Mouse (Mus musculus): ENCODE data around the gene Snd1.

Snd1 gene

DNA sequence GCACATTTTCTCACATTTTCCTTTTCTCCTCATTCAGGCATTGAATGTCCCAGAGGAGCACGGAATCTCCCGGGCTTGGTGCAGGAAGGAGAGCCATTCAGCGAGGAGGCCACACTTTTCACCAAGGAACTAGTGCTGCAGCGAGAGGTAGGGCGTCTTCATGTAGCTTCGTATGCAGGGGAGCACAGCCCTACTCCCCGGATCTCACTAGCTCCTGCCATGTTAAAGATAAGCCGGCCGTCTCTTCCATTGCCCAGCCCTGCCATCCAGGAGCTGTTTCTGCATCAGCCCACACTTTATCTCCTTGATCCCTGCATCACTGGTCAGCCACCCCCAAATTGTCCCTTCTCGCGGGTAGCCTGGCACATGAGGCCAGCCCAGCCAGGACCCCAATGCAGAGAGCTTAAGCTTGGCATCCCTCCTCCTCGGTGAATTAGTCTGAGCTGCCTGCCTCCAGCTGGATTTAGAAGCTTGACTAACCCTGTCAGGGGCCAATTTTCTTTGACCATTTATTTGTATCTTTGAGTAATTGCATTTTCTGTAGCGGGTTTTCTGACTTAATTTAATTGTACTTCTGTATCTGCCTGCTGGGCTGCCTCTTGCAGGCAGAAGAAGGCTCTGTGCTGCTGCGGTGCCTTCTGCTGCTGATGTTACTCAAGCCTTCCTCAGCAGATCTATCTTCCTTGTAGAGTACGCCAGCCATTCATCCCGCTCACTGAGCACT lies 321.0 kb downstream of the Snd1 start:
- CTCF ChIA-PET = no interaction called here

DNA sequence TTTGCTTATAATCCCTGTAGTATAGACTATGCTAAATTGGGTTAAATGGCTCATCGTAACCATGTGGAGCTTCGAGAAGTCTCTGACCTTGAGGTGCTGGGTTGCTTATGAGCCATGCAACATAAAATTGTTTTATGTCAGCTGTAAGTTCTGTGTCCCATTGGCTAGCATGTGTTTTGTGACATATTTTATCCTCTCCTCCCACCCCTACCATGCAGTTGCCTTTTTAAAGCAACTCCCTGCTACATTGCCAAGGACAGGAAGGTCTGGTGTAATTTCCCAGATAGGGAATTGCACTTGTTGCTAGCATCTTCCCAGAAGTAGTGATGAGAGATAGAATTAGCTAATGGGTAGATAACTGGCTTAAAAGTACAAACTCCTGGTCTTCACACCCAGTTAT lies 324.9 kb downstream of the Snd1 start:
- CTCF ChIA-PET = no interaction called here

DNA sequence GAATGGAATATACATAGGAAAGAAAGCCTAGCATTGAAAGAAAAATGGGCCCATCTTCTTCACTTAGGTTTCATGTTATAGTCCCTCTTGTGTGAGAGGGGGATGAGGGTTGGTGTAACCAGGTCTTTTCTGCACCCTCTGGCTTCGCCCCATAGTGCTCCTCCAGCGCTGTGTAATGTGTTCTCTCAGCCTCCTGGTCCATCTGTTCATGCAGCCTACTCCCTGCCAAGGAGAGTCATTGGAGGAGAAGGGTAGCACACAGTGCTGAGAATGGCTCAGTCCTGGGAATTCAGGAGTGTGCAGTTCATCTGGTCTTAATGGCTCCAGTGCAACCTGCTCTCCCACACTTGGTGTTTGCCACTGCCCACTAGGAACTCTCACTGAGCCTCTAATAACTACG lies 326.0 kb downstream of the Snd1 start:
- CTCF ChIA-PET = no interaction called here

DNA sequence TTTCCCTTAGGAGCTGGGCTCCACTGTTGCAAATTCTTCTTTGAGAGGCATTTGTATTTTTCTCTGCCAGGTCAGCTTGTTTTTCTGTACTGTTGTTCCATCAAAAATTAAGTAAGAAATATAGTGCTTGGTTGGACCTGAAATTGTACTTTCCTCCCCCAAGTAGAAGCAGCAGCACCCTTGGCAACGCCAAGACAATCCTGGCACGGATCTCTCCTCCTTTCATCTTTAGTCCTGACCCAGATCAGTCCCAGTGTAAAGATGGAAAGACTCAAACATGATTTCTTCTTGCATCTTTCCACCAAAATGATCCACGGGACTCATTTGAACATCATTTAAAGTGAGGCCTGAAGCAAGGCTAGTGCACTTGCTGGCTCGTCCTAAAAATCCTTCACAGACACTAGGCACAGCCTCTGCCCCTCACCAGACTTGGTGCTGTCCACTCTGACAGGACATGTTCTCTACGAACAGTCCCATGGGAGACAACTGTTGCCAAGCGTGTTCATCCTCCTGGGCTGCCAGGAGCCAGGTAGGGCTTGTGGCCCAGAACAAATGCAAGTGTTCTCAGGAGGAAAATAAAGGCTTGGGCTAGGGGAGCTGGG lies 328.8 kb downstream of the Snd1 start:
- CTCF ChIA-PET = interaction anchor here (1.0 kb wide), 1 partner anchor 272 kb away, joined by 3 read pairs; no protein-coding TSS in a partner anchor

DNA sequence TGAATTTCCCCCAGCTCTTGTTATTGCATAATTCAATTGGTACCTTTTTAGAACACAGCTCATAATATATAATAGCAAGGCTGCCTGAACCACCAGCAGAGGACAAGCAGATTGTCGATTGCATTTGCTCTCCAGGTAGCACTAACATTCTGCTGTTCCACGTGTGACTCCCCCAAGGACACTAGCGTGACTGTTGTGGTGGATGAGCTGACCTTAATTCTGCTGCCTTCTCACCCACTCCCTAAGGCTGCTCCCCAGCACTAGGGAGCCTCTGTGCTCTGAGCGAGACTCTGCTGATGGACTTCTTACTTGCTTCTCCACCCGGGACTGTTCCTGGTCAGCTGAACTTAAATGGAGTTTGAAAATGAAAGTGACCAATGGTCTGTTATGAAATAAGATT lies 329.8 kb downstream of the Snd1 start:
- CTCF ChIA-PET = interaction anchor here (1.0 kb wide), 1 partner anchor 273 kb away, joined by 3 read pairs; no protein-coding TSS in a partner anchor

DNA sequence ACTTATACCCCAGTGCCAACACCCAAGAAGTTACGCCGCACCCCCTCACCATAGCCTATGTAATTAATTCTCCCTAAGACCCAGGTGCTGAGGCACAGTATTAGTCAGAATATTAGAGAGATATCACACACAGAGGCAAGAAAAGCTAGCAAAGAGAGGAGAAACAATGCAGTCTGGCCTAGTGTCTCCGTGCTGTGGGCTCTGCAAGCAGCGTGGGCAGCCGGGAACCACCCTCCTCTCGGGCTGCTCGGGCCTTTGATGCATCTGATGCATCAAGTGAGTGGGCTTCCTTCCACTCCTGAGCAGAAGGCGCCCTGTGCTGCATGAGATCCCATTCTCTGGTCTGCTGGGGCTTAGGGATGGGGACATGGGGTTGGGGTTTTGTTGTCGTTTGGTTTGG lies 338.1 kb downstream of the Snd1 start:
- CTCF ChIA-PET = no interaction called here

DNA sequence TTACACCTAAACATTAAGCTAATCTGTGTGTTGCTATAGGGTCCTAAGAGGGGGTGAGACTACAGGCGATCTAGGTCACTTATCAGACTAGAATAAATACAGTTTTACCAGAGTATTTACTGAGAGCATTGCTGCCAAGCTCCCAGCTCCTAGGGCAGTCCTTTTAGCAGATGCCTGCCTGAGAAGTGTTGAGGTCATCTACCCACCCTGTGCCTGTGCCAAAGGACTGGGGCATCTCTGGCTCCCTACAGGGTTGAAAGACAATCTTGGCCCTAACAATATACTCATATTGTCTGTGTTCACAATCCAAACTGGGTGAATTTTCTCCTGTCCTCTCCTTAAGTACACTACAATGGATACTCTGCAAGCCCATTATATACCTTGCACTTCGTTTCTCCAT lies 340.0 kb downstream of the Snd1 start:
- CTCF ChIA-PET = no interaction called here

DNA sequence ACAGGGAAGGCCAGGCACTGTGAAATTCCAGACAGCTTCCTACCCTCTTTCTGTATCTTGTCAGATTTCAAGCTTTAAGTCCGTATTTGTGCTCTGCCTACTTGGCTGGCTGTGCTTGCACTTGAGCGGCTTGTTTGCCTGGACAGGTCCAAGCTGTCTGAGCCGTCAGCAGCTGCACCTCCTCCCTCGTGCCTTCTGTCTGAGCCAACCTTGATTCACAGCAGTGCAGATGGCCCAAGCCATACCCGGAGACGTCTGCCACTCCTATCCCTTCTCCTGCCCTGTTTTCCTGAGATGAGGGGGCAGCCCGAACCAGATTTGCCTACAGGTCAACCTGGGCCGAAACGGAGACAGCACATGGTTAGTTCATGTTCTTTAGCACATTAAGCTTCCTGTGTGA lies 342.1 kb downstream of the Snd1 start:
- CTCF ChIA-PET = no interaction called here

DNA sequence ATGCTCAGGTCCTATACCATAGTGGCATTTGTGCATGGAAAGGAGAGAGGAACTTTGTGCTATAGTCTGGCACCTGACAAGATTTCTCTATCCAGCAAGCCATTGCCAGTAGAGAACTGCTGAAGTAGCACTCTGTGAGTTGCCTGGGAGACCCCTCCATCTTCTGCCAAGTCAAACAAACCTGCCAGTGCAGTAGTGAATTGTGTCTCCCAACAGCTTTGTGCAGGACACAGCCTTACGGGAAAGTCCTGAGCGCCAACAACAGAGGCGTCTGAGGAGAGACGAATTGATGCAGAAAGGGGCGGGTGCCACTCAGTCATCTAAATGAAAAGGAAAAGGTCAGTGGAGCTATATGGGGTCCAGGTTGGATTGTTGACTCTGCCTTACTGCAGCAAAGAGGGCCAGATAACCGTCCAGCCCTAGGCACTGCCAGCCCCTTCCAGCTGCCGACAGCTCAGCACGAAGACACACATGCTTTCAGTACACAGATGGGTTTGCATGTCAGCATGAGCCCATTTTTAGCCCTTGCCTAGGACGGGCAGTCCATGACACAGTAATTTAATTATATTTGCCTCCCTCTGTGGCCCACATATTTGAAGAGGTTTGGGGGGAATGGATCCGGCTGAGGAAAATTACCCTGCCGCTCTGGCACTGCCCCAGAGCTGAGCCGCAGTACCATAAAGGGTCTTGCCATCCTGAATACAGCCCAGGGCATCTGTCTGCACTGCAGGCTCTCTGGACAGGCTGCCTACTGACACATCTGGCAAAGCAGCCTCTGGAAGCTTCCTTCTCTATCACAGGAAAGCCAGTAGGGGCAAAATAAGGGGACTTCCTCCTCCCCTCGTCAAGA lies 344.8 kb downstream of the Snd1 start:
- CTCF ChIA-PET = no interaction called here

DNA sequence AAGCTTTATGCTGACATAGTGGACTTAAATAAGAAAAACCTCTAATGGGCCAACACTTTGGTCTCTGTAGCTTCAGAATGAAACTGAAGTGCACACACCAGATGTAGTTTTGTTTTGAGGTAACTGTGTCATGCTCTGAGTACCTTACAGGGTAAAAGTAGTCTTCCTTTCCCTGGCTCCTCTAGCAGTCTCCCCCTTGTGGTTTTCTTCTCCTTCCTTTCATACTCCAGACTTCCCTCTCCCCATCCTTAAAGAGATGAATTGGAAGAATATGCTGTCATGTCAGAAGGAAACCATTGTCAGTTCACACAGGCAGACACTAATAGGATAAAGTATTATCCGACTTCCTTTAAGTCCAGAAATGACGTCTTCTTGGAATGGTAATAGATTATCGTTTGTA lies 347.4 kb downstream of the Snd1 start:
- CTCF ChIA-PET = no interaction called here

DNA sequence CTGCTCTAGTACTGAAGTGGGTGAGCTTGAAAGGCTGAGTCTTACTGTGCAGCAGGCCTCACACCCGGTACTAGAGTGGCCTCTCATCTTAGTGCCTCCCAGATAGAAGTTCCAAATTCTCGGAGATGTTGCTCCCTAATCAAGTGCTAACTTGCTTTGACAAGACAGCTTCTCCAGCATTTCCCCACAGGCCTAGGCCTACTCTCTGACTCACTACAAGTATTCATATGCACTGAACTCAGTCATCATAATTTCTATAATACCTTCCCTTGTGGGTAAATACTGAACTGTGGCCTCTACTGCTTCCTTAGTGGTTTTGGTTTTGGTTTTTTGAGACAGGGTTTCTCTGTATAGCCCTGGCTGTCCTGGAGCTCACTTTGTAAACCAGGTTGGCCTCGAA lies 348.4 kb downstream of the Snd1 start:
- CTCF ChIA-PET = no interaction called here

DNA sequence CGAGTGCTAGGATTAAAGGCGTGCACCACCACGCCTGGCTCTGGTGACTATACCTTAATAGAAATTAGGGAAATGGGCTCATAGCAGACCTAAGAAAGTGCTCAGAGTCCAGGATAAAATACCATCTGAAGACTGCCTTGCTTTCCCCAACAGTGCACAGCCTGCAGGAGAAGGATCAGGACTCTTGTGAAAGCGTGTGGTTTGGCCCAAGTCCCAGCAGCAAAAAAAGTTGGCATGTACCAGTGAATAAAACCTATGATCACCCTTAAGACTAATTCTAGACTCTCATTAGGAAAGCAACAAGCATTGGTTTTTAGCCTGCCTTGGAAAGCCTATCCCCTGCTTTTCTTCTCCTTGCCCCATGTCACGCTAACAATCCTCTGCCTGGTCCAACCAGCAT lies 348.9 kb downstream of the Snd1 start:
- CTCF ChIA-PET = no interaction called here

DNA sequence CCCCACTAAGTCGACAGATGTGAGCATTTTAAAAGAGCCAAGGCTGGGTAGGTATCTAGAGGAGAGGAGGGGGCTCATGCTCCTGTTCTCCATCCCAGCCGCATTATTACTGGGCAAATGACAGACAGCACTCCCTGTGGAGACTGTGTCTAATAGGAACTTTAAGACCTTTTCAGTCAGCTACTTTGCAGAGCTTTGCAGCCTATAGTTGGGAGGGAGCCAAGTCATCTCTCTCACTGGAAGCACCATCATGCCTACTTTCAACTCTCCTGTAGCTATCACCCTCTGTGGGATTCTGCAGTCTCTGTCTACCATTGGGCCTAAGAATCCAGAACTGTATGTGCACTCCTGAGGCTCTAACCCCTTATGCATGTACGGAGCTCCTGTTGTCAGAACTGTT lies 351.0 kb downstream of the Snd1 start:
- CTCF ChIA-PET = no interaction called here

DNA sequence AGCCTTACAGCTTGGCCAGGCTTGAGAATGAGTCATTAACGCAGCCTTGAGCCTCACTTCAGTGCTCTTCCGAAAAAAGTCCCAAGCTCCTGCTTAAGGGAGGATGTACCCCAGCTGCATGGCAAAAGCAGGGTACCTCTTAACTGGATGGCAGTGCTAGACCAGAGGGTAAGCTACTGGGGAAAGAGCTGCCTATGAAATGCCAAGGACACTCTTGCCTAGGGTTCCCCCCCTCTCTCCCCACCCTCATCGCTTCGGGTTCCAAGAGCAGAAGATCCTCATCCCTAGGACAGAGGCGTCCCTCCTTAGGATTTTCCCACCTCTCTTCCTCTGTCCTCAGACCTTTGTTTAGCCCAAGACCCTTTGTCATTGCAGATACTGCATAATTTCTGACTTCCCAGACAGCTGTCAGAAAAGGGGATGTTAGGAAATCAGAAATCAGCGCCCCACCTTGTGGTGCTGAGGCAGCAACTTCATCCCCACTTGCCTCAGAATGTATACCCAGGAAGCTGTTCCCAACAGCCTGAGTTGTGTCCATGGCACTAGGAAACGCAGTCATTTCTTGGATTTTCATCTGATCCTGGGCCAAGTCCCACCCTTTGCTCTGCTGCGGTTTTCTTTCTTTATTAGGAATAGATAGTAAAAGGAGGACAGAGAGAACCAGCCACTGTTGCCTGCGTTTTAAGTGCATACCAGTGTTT lies 351.9 kb downstream of the Snd1 start:
- CTCF ChIA-PET = interaction anchor here (0.5 to 0.7 kb wide), 2 partner anchors 417 to 1276 kb away, joined by 3 to 4 read pairs; no protein-coding TSS in a partner anchor

DNA sequence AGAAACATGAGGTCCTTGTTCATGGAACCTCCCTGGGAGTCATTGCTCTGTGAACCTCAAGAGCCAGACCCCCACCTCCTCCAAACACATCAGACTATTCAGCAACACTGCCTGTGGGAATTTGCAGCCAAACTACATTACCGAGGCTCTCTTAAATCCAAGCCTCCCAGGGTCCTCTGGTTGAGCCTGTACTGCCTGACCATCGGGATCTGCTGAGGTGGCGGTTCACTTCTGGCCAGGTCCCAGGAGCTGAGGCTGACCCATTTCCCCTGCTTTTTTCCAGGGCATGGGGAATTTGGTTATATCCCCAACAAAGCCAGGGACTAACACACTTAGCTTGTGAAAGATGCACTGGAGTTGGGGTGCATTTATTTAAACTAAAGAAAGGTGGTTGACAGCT lies 352.6 kb downstream of the Snd1 start:
- CTCF ChIA-PET = interaction anchor here (0.7 kb wide), 1 partner anchor 418 kb away, joined by 3 read pairs; no protein-coding TSS in a partner anchor

DNA sequence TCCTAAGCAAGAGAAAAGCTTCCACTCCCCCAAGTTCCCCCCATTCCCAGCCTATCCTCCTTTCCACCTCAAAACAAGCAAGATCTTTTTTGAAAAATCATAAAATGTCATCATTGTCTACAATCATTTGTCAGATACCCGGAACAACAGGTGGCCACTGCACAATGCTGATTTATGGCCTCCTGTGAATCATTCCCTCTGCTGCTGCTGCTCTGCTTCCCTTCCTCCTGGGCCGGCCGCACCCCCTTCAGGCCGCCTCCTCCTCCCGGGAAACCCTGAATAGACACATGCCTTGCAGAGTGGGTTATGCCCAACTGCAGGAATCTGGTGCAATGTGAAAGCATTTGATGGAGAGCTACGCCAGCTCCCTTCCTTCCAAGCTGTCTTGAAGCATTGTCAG lies 353.7 kb downstream of the Snd1 start:
- CTCF ChIA-PET = no interaction called here

DNA sequence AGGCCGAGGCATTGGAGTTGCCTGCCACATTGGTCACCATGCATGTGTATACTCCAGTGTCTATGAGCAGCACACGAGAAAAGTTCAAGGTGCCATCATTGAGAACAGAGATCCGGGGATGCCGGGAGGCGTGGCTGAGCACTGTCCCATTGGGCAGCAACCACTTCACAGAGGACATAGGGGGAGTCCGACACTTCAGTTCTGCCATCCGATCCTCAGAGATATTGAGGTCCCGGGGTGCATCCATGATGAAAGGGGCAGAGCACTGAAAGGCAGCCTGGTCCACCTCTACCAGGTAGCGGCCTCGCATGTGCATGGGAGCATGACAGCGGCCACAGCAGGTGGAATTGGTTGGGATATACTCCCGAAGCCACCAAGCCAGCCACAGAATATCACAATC lies 355.4 kb downstream of the Snd1 start:
- CTCF ChIA-PET = no interaction called here

DNA sequence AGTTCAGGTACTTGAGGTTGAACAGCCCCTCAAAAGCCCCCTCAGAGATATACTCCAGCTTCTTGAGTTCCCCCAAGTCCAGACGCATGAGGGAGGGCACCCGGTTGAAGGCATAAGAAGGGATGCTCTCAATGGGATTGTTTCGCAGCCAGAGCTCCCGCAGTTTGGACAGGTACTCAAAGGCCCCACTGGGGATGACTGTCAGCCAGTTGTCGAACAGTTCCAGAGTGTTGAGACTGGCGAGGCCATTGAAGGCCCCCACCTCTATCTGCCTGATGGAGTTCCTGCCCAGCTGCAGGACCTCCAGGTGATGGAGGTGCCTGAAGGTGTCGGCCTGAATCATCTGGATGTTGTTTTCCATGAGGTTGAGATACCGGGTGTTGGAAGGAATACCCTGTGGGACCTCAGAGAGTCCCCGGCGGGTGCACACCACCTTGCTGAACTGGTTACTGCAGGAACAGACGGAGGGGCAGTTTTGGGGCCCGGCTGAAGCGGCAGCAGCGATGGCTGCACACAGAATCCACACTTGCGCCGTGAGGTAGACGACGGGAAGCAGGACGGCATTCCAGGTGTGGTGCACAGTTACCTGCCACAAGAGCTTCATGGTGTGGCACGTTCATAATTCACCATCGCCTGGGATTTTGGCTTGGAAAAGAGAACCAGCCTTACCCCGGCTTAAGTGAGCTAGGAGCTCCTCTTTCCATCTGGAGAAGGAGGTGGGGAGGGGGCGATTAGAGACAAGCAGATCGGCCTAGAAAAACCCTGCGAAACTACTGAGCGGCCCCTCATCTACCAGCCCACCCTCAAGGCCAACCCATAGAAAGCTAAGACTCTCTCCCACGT lies 356.3 kb downstream of the Snd1 start, which contains the start of gene Lrrc4:
TSS of gene Lrrc4 (minus strand) at position 737 of the 843 bp plus-strand sequence.
- CTCF ChIA-PET = interaction anchor here (0.7 kb wide), 1 partner anchor 511 kb away, joined by 10 read pairs; no protein-coding TSS in a partner anchor

DNA sequence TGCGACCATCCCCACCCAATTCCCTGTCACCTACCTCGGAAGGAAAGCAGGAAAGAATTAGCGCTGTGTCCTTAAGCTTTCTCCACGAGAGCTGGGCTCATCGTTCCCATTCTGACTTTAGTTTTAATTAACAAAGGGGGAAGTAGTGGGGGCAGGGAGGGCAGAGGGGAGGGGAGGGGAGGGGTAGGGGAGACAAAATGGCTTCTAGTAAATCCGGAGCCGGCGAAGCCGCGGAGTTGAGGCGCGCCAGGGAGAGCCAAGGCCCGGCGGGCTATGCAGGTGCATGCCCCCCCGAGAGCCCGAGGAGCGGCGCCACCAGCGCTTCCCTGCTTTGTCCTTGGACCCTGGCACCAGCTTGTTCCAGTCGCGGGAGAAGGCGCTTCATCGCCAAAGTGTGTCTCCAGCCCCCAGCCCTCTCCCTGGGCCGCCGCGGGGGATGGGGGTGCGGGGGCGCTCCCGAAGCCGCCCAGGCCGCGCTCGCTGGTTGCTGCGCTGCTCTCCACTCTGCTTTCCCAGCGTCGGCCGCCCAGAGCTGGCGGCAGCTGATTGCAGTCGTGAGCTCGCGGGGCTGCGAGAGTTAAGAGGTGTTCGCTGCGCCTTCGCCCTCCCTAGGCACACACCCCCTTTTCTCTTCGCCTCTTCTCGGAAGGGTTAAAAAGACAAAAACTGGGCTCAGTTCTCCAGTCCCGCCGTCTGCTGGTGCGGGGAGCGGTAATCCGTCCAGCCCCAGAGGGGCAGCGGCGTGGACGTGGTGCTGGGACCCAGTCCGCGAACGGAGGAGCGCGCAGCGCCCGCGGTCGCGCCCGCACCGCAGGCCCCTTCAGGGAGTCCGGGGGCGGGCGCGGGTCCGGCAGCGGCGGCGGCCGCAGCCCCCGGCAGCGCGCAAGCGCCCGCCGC lies 357.2 kb downstream of the Snd1 start:
- CTCF ChIA-PET = interaction anchor here (0.7 to 0.8 kb wide), 2 partner anchors 41 to 512 kb away, joined by 3 to 10 read pairs; no protein-coding TSS in a partner anchor
